Comparison of ENCODE assay signal across 8 mouse cellular contexts in the genomic region with DNA sequence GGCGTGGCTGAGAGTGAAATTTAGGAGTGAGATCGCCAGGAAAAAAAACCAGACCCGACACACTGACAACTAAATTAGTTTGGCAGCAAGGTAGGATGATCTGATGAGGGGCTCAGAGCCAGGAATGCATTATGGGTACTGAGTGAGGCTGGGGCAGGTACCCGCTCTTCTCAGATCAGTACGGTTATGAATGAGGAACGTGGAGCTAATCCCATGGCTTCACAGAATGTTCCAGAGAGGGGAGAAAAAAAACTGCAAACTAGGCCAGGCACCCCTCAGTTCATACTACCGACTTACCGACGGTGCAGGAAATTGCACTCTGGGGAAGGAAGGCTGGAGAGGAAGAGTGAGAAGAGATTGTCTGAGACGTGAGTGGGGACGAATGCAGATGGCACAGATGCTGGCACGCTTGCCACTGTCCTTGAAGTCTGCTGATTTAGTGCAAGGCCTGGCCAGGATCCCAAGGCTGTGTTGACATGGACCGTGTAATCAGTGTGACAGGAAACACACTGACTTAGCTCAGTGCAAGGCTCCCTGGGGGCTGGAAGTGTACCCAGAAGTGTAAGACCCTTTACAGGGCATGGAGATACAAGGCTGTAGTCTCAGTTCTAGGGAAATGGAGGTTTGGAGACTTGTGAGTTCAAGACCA.
DNase-seq lines count a peak whose midpoint lies in the region; ATAC-seq and TF ChIP-seq lines count a peak whose summit lies in the region.

No protein-coding gene starts in this region.

- no peak overlapping the region for H3K4me3 ChIP-seq in heart, embryonic 11.5 days (ENCODE audit: low read depth, low read length)
- no peak overlapping the region for H3K4me3 ChIP-seq in lung, embryonic 16.5 days (ENCODE audit: low read length)
- no peak overlapping the region for H3K4me3 ChIP-seq in thymus, adult 2 months (ENCODE audit: control insufficient read depth, insufficient read depth, low read length)

- H3K4me1 ChIP-seq in heart, embryonic 11.5 days (ENCODE audit: control insufficient read depth, insufficient read depth, low read length) = peaks cover 14% of the 10 kb centered on the region
- peaks cover 21% of the 10 kb centered on the region for H3K4me1 ChIP-seq in lung, embryonic 16.5 days (replicated peaks; ENCODE audit: control insufficient read depth, insufficient read depth, low read length)
- no peaks in the 10 kb centered on the region for H3K4me1 ChIP-seq in thymus, adult 2 months (replicated peaks; ENCODE audit: control insufficient read depth, insufficient read depth, low read length)

- no peaks in the 10 kb centered on the region for H3K9me3 ChIP-seq in heart, embryonic 11.5 days (replicated peaks; ENCODE audit: control insufficient read depth, low read length)
- no peaks in the 10 kb centered on the region for H3K9me3 ChIP-seq in lung, embryonic 16.5 days (ENCODE audit: control insufficient read depth, low read length)

- no peak for TF ChIP-seq POLR2A in thymus, adult 2 months (IDR thresholded peaks at IDR 0.05; ENCODE audit: control insufficient read depth, extremely low read depth, insufficient read depth, low read length, poor library complexity)

- TF ChIP-seq CTCF in thymus, adult 2 months (IDR thresholded peaks at IDR 0.05; ENCODE audit: borderline replicate concordance, control insufficient read depth, extremely low read depth, insufficient read depth, low read length, poor library complexity) = no peak

- H3K4me2 ChIP-seq in heart, embryonic 11.5 days = no peak overlapping the region
- H3K4me2 ChIP-seq in lung, embryonic 16.5 days (ENCODE audit: low read depth, low read length) = no peak overlapping the region

- no peak overlapping the region for H3K27ac ChIP-seq in heart, embryonic 11.5 days (ENCODE audit: low read depth, low read length)
- H3K27ac ChIP-seq in lung, embryonic 16.5 days (ENCODE audit: low read length) = peak overlapping the region; percentile 73
- no peak overlapping the region for H3K27ac ChIP-seq in thymus, adult 2 months (ENCODE audit: control insufficient read depth, insufficient read depth, low read length)

- no peak for ATAC-seq in heart, embryonic 11.5 days (replicated peaks; ENCODE audit: insufficient number of reproducible peaks, low FRiP score, low TSS enrichment)
- ATAC-seq in lung, embryonic 16.5 days (ENCODE audit: low read depth) = peak; percentile 89
- ATAC-seq in erythroid progenitor cell, adult 5-6 weeks (replicated peaks; ENCODE audit: low FRiP score, poor library complexity, severe bottlenecking) = no peak

- no peak overlapping the region for H3K9ac ChIP-seq in heart, embryonic 11.5 days (ENCODE audit: low read depth, low read length)
- no peak overlapping the region for H3K9ac ChIP-seq in lung, embryonic 16.5 days (ENCODE audit: low read length)

- DNase-seq in heart, adult 18-20 months = peak; percentile 75 to 78
- peak; percentile 54 to 76 for DNase-seq in adrenal gland, adult 18-20 months (ENCODE audit: low spot score in 2 of 2)
- DNase-seq in cerebellum, postnatal 36 days = peak; percentile 42 to 55
- no peak for DNase-seq in thymus, adult 2 months
- no peak for DNase-seq in left cerebral cortex, adult 18-20 months (ENCODE audit: low spot score in 2 of 2)

- H3K36me3 ChIP-seq in heart, embryonic 11.5 days (ENCODE audit: control insufficient read depth, insufficient read depth, low read length) = no peaks in the 10 kb centered on the region
- no peaks in the 10 kb centered on the region for H3K36me3 ChIP-seq in lung, embryonic 16.5 days (ENCODE audit: control insufficient read depth, insufficient read depth, low read length)
- no peaks in the 10 kb centered on the region for H3K36me3 ChIP-seq in thymus, adult 2 months (ENCODE audit: control insufficient read depth, insufficient read depth, low read length)

- WGBS in heart, embryonic 11.5 days (ENCODE audit: insufficient replicate concordance) = 52% methylated on average over 13 of the region's 13 CpGs
- 41% methylated on average over 13 of the region's 13 CpGs for WGBS in lung, embryonic 16.5 days
- 65% methylated on average over 13 of the region's 13 CpGs for WGBS in thymus, adult 2 months

- no peaks in the 10 kb centered on the region for H3K27me3 ChIP-seq in heart, embryonic 11.5 days (ENCODE audit: control insufficient read depth, insufficient read depth, low read length)
- H3K27me3 ChIP-seq in lung, embryonic 16.5 days (ENCODE audit: control insufficient read depth, insufficient read depth, low read depth, low read length) = no peaks in the 10 kb centered on the region
- no peaks in the 10 kb centered on the region for H3K27me3 ChIP-seq in thymus, adult 2 months (ENCODE audit: control insufficient read depth, insufficient read depth, low read length)

Comparison
In these comparisons a context has a peak if more than half of its experiments do, and no peak if none do; other contexts are left out.
1. DNase-seq: peak in heart, adult 18-20 months (2 of 2), adrenal gland, adult 18-20 months (2 of 2) and cerebellum, postnatal 36 days (2 of 2); none in thymus, adult 2 months (single experiment) and left cerebral cortex, adult 18-20 months (0 of 2).